Mouse (Mus musculus) layer of hippocampus, adult 18-20 months (tissue): ENCODE data around the gene Fars2. TPM values are rescaled to one million over a fixed set of nuclear protein-coding genes. Genes with fewer than 3 reads are reported as not detected.

Experiments used
- DNase-seq, 2 experiments: peaks; one replicate each; pipeline ENCODE4 v3.0.0; 2022; ENCODE audit warnings: low spot score in 2 of 2
- total RNA-seq, 2 experiments: library from RNA; stranded (reverse); gene quantifications; 2 replicates each; pipeline ENCODE4 v1.2.3; 2021

The Fars2 gene
- total RNA-seq, 2 experiments from 2014 or later = 34.7 to 42.2 TPM

DNA sequence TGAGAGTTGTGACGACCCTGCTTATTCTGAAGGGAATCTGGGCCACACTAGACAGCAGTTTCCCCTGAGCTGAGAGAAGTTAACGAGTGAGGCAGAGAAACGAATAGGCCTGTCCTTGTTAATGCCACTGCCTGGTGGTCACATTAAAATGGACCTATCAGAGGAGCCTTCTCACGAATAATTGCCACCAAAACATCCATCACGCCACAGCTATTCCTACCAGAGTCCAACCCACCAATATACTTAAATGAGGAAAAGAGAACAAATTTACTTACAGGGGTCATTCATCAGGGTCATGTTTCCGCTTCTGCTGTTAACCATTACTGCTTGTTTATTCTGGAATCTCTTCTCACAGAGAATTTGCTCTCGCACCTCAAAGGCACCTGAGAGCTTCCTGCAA lies 531.0 kb downstream of the Fars2 start:
- DNase-seq = no peak

DNA sequence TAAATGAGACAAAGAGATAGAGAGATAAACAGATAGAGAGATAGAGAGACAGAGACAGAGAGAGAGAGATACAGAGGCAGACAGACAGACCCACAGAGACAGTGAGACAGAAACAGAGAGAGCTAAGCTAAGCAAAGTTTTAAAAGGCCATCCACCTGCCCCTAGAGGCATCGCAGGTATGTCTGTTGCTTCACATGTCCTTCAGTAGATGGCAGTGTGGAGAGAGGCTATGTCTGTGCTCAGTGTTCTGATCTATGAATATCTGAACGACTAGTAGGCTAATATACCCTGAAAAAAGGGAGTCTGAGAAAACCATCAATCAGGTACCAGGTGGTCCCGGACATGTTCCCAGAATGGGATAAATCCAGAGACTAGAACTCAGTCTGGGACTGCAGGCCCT lies 537.0 kb downstream of the Fars2 start:
- no peak for DNase-seq

DNA sequence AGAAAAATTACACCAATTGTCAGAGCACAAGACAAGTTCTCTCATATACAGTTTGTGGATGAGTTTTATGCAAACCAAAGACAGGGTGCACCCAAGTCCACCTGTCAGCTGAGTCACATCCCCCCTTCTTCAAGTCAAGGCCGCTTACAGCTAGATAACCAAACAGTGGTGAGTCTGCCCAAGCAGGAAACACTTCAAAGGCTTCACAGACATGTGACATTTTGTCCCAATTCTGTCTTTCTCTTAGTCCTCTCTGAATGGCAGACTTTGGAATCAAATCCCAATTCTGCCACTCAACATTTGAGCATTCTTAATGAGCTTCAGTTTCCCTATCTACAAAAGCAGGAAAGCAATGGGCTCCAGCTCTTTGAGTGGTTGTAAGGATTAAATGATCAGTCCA lies 562.1 kb downstream of the Fars2 start:
- no peak for DNase-seq

DNA sequence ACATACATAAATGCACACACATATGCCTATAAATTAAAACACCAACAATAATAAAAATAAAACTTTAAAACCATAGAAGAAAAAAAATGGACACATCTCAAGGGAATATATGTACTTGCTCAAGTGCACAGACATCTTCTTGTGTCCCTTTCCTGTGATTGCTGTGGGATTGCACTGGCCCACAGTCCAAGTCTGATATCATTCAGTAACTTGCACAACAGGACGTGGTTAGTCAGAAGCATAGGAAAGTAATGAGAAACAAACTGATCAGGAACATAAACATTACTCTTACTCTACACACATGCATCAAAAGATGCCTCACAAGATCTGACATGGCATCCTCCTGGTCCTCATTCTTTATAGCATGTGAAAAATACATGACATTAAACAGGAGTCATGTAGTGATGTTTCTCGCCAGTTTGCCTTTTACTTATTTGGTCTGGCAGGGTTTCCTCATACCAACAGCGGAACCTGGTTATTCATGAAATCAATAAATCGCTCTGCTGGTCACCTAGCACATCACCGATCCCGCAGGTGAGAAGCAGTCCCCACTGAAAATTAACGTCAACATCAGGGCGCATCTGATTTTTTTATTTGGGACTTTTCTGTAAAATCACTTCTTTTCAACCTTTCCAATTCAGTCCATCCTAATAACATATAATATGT lies 563.6 kb downstream of the Fars2 start:
- no peak for DNase-seq

DNA sequence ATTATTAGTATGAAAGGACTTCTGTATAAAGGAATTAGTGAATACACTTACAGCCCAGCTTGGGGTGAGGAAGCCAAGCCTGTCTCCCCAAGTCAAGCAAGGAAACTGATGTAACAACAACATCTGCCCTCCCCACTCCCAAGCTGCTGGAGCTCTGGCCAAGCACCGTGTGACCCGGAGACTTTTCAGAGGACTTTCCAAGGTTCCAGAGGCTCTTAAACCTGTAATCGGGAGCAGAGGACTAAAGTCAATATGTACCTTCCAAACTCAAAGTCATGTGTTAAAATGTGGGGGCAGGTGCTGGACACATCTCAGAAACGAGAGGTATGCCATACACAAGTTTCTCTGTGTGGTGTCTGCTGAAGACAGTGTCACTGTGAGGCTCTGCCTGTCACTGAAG lies 566.4 kb downstream of the Fars2 start:
- no peak for DNase-seq

DNA sequence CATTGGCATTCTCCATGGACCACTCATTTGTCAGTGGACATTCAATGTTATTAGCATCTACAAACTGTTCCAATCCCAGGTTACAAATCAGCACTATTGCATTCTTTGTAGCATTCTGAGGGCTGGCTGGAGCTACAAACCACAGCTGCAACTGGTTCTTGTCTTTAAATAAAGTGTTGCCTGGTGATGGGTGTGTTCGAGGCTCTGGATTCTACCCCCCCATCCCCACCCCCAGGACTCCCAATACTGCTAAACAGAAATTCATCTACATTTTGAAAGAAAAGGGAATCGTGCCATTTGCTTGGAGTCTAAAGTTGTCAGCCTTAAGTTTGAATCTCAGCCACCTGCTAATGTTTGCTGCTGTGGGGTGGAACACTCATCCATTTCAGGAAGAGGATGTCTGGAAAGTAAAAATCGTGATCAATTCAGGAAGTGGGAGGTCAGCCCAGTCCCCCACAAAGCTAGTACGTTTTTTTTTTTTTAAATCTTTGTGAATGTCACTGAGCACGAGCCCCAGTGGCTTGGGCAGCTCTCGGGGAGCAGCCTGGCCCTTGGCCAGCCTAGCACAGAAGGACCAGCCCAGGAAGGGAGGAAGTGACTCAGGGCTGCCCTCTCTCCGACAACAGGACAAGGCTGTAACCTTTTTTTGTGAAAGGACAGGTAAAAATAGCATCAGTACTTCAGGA lies 578.4 kb downstream of the Fars2 start:
- DNase-seq = peak in 1 of 2 experiments; percentile 45

DNA sequence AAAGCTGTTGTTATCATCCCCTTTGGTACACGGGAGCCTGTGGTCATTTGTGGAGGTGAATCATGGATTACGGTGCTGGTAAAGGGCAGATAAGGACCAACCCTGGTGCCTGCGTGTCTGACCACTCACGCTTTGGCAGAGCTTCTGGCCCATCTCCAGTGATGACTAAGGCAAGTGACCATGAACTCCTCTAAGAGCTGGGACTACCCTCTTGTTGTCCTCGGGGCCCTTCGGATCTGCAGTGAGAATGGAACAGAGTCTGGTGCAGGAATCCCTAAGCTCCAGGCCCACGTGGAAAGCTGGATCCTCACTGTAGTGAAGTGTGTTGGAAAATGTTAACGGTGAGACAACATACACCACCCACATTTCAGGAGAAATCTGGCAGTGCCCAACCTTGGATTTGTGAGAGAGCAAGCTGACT lies 579.1 kb downstream of the Fars2 start:
- peak in 1 of 2 experiments; percentile 29 for DNase-seq

DNA sequence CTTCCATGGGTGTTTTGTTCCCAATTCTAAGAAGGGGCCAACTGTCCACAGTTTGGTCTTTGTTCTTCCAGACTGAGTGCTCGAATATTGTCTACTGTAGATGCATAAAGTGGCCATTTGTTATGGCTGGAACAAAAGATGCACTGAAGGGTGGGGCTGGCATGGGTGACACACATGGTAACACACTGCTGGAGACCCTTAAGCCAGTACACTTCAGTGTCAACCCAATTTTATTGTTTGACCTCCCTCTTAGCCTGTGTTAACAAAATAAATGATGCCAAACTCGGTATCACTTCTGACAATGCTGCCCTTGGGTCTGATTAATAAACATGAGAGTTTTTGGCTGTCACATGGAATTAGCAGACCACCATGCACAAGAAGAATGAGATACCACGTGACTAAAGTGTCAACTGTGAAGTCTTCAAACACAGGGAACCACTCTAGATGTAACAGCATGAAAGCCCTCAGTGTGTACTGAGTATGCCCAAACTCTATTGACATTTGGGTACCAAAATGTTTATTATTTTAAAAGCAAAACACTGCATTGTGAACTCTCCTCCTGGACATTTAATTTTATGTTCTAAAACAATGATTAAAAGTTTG lies 590.0 kb downstream of the Fars2 start:
- DNase-seq = no peak

DNA sequence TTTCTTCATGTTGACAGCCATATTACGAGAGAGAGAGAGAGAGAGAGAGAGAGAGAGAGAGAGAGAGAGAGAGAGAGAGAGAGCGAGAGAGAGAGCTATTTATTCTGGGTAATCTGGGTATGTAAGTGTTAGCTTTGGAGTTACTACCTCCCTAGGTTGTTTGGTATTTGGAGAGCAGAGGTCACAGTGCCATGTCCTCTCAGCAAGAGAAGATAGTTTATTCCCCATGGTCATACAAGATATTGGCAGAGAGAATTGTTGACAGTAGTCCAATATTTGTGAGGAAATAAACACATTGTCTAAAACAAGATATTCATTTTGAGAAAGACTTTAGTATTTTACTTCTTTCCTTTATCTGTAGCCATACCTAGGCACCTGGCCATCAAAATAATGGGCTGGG lies 596.9 kb downstream of the Fars2 start:
- DNase-seq = no peak

DNA sequence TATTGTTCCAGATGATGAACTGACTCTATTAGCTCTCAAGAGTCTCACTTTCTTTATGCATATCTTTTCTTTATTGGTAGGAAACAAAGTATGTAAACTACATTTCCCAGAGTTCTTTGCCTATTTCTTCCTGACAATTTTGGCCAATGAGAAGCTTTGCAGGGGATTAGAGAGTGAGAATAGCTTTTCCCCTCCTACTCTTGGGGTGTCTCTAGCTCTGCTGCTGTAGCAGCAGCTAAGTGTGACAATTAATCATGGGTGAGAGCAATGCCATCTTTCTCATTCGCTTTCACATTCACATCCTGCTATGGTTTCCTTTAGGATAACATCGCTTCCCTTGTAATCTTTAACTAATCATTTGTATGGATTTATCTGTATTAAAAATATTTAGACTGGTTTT lies 599.5 kb downstream of the Fars2 start:
- peak in 1 of 2 experiments; percentile 47 for DNase-seq

DNA sequence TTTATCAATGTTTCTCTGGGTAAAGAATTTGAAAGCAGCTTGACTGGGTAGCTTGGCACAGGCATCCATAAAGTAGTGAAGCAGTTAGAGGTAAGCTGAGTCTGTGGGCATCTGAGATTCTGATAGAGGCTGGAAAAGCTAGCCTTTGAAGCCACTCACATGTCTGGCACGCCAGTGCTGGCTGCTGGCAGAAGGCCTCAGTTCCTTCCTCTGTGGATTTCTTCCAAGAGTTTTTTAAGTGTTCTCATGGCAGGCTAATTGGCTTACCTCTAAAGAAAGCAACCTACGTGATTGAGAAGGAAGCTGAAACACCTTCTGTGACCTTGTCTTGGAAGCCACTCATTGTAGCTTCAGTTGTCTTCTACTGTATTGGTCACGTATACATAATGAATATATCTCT lies 600.2 kb downstream of the Fars2 start:
- DNase-seq = no peak

DNA sequence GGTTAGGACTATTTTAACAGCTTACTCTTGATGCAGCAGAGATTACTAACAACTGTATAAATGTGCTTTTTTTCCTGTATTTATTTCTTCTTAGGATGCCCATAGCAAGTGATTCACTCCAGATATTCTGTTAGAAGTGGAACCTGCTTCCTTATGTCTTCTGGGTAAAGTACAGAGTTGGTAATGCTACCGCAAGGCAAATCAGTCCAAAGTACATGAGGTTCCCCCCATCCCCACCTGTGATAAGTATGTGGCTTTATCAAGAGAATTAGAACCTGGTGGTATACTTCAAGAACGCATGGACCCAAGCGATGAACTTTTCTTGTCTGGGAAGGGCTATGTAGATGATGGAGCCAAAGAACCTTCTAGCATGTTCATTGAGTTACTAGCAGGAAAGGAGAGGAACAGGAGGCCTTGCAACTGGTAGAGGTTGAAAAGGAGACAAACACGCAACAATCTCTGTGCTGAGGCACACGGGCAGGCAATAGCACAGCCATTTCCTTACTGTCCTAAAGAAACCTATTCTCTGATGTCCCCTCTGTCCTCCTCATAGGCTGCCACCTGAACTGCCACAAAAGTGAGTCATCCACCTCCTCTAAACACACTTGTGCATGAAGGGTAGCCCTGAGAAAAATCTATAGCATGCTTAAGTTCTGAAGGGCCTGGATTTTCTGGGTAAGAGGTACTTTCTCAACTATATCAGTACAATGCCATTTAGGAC lies 603.2 kb downstream of the Fars2 start:
- DNase-seq = no peak

DNA sequence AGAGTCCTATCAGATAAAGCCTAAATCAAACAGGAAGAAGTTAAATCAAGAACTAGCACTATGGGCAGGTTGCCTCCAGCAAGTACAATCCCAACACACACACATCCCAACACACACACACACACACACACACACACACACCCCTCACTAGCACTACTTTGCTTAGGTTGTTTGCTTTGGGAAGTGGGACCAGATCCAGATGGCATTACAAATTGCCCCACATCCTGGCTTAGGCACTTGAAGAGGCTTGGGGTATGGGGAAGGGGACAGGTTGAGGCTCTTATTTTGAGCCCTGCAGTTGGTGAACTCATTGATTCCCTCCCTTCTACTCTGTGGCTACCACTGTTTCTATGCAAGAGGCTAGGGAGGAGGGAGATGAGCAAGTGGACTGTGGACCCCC lies 605.1 kb downstream of the Fars2 start:
- no peak for DNase-seq

DNA sequence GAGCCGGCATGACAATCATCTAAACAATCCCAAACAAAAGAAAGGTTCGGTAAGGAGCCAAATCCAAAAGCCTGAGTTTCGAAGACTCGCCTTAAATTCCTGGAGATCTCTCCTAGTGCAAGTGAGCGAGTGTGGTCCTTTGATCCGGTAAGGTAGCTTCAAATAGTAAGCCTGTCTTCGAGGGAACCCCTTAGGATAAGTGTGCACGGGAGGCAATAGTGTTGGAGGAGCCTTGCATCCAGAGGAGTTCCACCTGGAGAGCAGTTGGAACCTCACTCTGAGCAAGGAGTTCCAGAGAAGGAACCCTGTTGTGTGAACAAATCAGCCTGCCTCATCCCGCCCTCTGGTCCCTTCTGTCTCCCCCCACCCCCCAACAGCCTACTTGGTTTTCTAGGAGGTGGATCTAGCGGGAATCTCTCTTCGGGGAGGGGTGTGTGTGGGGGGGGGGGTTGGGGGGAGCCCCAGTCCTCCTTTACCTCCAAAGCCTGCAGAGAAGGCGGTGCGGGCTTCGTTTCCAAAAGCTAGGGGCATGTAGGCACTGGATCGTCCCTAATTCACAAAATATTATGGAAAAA lies 606.6 kb downstream of the Fars2 start:
- DNase-seq = peak in 1 of 2 experiments; percentile 29

DNA sequence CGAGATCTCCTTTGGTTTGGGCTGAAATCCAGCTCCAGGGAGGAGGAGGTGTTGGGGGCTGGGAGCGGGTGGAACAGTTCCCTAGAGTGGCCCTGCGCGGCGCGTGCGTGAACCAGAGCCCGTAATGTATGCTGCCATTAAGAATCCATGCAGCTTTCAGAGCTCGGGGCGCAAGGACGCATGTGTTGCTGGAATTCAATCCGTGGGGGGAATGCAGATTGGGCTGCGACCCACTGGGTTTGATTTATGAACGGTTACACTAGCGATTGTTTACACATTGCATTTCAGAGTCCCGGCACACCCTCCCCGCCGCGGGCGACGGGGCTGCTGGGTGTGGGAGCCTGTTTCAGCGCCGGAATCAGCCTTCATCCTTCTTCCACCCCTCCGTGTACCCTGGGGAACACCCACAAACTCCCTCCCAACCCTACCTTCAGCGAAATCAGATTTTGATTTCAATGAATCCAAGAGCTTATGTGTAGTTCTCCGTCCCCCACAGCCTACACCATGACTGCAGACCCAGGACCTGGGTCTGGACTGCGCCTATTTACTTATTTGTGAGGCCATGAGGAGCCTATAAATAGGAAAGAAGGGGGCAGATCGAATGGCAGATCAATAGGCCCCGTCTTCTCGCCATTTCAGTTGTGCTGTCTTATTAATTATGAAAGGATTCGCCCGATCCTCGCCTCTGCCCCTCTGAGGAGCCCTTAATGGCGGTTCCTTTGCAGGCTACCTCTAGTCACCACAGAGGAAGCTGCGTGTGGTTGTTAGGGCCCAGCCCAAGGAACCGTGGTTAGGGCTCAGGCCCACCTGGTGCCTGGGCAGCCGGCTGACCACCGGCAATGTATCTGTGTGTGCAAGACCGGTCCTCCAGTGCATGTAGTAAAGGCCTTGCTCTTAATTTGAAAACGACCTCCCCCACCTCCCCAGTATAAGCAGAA lies 607.6 kb downstream of the Fars2 start:
- peak in 1 of 2 experiments; percentile 83 for DNase-seq

DNA sequence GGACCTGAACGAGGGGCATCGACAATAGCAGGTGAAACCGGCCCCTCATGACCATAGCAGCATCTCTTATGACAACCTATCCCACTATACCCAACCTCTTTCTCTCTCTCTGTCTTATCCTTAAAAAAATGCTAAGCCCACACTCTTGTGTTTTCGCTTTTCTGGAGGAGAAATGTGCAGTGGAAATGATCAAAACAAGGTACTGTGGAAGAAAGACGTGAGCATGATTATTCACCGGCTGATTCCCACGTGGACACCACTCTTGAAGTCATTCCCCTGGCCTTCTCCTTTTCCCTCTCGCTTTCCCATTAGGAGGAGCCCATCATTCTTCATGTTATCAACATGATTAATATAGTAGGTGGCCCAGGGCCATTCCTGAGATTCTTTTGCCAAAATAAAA lies 608.7 kb downstream of the Fars2 start:
- no peak for DNase-seq

DNA sequence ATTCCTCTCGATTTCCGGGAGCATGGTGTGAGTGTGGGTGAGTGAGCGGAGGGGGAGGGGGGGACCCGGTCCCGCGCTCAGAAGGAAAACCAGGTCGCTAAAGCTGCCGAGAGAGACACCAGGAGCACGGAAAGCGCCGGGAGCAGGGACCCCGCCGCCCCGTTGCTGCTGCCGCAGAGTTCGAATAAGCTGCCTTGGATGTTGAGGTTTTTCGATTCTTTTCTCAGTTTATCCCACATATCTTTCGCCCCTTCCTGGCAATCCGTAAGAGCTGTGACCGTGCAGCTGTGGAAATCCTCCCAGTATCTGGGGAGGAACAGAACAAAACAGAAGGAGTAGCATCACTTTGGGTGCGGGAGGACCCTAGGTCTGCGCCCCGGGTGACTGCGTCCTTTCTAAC lies 609.3 kb downstream of the Fars2 start:
- peak in 1 of 2 experiments; percentile 53 for DNase-seq

DNA sequence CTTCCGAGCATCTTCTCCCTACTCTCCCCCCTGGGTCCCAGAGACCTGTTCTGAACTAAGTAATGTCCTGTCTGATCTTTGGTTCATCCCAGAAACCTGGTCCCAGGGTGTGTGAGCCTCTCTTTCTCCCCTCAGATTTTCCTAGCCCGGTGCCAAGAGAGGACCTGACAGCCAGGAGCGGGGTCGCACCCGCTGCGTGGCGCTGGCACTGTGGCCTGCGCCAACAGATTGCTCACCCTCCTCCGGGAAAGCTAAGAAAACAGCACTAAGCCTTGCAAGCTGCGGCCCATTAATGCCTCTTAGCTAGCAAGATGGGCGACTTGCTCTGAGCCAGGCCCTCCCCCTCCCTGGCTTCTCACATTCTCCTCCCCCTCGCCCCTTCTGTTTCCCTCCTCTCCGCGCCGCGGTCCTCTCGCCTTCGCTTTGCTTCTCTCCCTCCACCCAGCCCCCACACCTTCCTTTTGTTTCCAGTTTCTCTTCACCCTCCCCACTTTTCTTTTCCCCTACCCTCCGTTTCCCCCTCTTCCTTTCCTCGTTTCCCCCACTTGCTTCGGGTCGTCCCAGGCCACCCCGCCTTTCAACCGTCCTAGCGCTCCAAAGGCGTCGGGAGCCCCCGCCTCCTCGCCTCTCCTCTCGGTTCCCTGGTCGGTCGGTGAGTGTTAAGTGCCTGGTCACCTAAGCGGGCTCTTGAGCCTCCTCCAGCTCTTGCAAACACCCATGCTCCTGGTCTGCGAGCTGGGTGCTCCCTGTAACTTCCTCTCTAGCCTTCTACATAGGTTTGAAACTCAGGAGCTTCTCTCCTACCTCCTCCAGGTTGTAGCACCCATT lies 610.0 kb downstream of the Fars2 start:
- peak; percentile 68 to 84 for DNase-seq

DNA sequence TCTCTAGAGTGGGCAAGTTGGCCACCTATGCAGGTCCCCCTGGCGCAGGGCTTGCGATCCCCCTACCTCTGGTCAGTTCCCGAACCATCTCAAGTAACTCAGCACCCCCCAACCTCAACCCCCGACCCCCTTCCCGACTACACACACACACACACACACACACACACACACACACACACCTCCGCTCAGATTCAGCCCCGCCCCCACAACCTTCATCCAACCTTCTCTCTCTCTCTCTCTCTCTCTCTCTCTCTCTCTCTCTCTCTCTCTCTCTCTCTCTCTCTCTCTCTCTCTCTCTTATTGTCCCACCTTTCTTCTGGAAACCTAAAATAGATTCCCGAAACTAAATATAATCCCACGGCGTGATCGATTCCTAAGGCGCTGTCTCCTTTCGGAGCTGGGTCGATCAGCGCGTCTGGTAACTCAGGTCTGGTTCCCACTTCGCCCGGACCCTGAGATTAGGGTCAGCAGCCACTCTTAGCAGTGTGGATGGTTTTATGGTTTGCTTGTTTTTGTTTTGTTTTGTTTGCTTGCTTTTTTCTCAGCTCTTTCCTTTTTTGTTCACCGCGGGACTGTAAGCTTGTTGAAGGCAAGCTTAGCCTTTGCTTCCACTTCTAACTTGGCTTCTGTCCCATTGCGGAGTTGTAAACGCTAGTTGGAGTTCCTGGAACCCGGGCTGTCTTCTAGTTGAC lies 610.7 kb downstream of the Fars2 start:
- no peak for DNase-seq
